Mouse (Mus musculus): ENCODE data around the gene Mrpl52. TPM values are rescaled to one million over a fixed set of nuclear protein-coding genes. Genes with fewer than 3 reads are reported as not detected.

The Mrpl52 gene
- polyA plus RNA-seq, 1 experiment from 2014 or later: 280 TPM

GRCm38 (mm10) chr14:54472671-54473070, 46.0 kb downstream of the Mrpl52 start:
- no peak overlapping the region for H3K4me2 ChIP-seq (ENCODE audit: low read depth, low read length)
- ATAC-seq (ENCODE audit: low read depth): no peak
- H3K36me3 ChIP-seq (ENCODE audit: control insufficient read depth, insufficient read depth, low read length): peaks cover 18% of the 10 kb centered on the region
- WGBS: 52% methylated on average over 5 of the region's 5 CpGs
- H3K9ac ChIP-seq (replicated peaks; ENCODE audit: low read depth, low read length): no peak overlapping the region
- peaks cover 15% of the 10 kb centered on the region for H3K4me1 ChIP-seq (ENCODE audit: control insufficient read depth, insufficient read depth, low read length)
- no peaks in the 10 kb centered on the region for H3K9me3 ChIP-seq (ENCODE audit: control insufficient read depth, low read length)
- no peaks in the 10 kb centered on the region for H3K27me3 ChIP-seq (ENCODE audit: control insufficient read depth, insufficient read depth, low read length)
- no peak overlapping the region for H3K27ac ChIP-seq (ENCODE audit: low read depth, low read length)
- H3K4me3 ChIP-seq (ENCODE audit: low read depth, low read length): no peak overlapping the region

GRCm38 (mm10) chr14:54474744-54475143, 48.0 kb downstream of the Mrpl52 start:
- Histone ChIP-seq H3K9me3 (ENCODE audit: control insufficient read depth, low read length) (no peaks in the 10 kb centered on the region), H3K36me3 (ENCODE audit: control insufficient read depth, insufficient read depth, low read length) (peaks cover 3% of the 10 kb centered on the region; the same call in 1 of the 2 replicates)
- WGBS: 74% methylated on average over 5 of the region's 5 CpGs

GRCm38 (mm10) chr14:54475941-54476844, 49.5 kb downstream of the Mrpl52 start, which contains the start of gene Rem2:
TSS of gene Rem2 (plus strand) at chr14:54476100.
- Histone ChIP-seq H3K27me3 (ENCODE audit: control insufficient read depth, insufficient read depth, low read length) (peaks cover 3% of the 10 kb centered on the region; the same call in 1 of the 2 replicates), H3K9ac (replicated peaks; ENCODE audit: low read depth, low read length) (peak within 1 kb of the TSS; percentile 81), H3K9me3 (ENCODE audit: control insufficient read depth, low read length) (no peaks in the 10 kb centered on the region), H3K27ac (ENCODE audit: low read depth, low read length) (peak within 1 kb of the TSS; percentile 86), H3K36me3 (ENCODE audit: control insufficient read depth, insufficient read depth, low read length) (no peaks in the 10 kb centered on the region), H3K4me2 (ENCODE audit: low read depth, low read length) (peak within 1 kb of the TSS; percentile 81), H3K4me3 (ENCODE audit: low read depth, low read length) (peak within 1 kb of the TSS; percentile 63), H3K4me1 (ENCODE audit: control insufficient read depth, insufficient read depth, low read length) (peaks cover 25% of the 10 kb centered on the region)
- ATAC-seq (ENCODE audit: low read depth): peak; percentile 89
- under 1% methylated on average over 23 of the region's 23 CpGs for WGBS

More at GRCm38 (mm10) chr14:54474744-54475143, 48.0 kb downstream of the Mrpl52 start:
- Histone ChIP-seq H3K27ac (ENCODE audit: low read depth, low read length) (no peak overlapping the region), H3K27me3 (ENCODE audit: control insufficient read depth, insufficient read depth, low read length) (peaks cover 3% of the 10 kb centered on the region; the same call in 1 of the 2 replicates), H3K4me1 (ENCODE audit: control insufficient read depth, insufficient read depth, low read length) (peaks cover 24% of the 10 kb centered on the region), H3K4me2 (ENCODE audit: low read depth, low read length) (no peak overlapping the region), H3K4me3 (ENCODE audit: low read depth, low read length) (no peak overlapping the region), H3K9ac (replicated peaks; ENCODE audit: low read depth, low read length) (no peak overlapping the region)
- no peak for ATAC-seq (ENCODE audit: low read depth)

DNA sequence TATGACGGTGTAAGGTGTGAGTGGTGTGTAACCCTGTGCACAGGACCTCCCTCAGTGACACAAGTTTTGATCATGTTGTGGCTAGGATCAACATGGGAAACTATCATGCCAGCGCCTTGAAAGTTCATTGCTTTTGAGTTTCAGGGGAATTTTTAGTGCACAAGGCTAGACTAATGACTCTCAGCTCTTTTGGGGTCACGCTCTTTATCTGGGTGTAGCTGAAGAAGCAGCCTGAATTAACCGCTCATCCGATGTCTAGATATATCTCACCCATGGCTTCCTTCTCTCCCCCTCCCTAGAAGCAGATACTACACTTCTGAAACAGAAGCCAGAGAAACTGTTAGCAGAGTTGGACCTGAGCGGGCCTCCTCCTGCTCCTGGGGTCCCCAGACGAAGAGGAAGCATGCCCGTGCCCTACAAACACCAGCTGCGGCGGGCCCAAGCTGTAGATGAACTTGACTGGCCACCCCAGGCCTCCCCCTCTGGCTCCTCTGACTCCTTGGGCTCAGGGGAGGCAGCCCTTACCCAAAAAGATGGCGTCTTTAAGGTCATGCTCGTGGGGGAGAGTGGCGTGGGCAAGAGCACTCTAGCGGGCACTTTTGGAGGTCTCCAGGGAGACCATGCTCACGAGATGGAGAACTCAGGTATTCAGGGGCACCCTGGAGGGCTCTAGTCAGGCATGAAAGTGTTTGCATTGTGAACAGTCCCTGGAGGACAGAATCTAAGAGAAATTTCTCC, 50.6 kb downstream of the Mrpl52 start:
- Histone ChIP-seq H3K36me3 (ENCODE audit: control insufficient read depth, insufficient read depth, low read length) (no peaks in the 10 kb centered on the region), H3K4me2 (ENCODE audit: low read depth, low read length) (peak overlapping the region; percentile 81), H3K4me1 (ENCODE audit: control insufficient read depth, insufficient read depth, low read length) (peaks cover 25% of the 10 kb centered on the region), H3K9ac (replicated peaks; ENCODE audit: low read depth, low read length) (peak overlapping the region; percentile 81), H3K4me3 (ENCODE audit: low read depth, low read length) (peak overlapping the region; percentile 63), H3K27ac (ENCODE audit: low read depth, low read length) (no peak overlapping the region), H3K27me3 (ENCODE audit: control insufficient read depth, insufficient read depth, low read length) (peaks cover 3% of the 10 kb centered on the region; the same call in 1 of the 2 replicates), H3K9me3 (ENCODE audit: control insufficient read depth, low read length) (no peaks in the 10 kb centered on the region)
- 64% methylated on average over 15 of the region's 15 CpGs for WGBS
- no peak for ATAC-seq (ENCODE audit: low read depth)

Other genes starting within 250 kb of the Mrpl52 start
- 401 and 423 TPM in 2 replicates for gene Dad1, start 172.8 kb upstream of the Mrpl52 start, polyA plus RNA-seq (2014; fragmentation: Nextera tagmentation; extraction: Ambion mirVana)
- gene Abhd4, start 172.7 kb upstream of the Mrpl52 start, polyA plus RNA-seq (2014; fragmentation: Nextera tagmentation; extraction: Ambion mirVana): 57.4 and 69.5 TPM in 2 replicates
- gene Olfr49, start 142.0 kb upstream of the Mrpl52 start, polyA plus RNA-seq (2014; fragmentation: Nextera tagmentation; extraction: Ambion mirVana): not detected in 2 replicates
- gene Oxa1l, start 66.1 kb upstream of the Mrpl52 start, polyA plus RNA-seq (2014; fragmentation: Nextera tagmentation; extraction: Ambion mirVana): 66.5 and 75.4 TPM in 2 replicates
- gene Slc7a7, start 9.1 kb upstream of the Mrpl52 start, polyA plus RNA-seq (2014; fragmentation: Nextera tagmentation; extraction: Ambion mirVana): 2.6 and 7.1 TPM in 2 replicates
- gene Mmp14, start 4.7 kb downstream of the Mrpl52 start, polyA plus RNA-seq (2014; fragmentation: Nextera tagmentation; extraction: Ambion mirVana): 24.7 and 49.0 TPM in 2 replicates
- gene Lrp10, start 37.2 kb downstream of the Mrpl52 start, polyA plus RNA-seq (2014; fragmentation: Nextera tagmentation; extraction: Ambion mirVana): 26.0 and 35.8 TPM in 2 replicates
- 42.1 and 42.8 TPM in 2 replicates for gene Rem2, start 49.2 kb downstream of the Mrpl52 start, polyA plus RNA-seq (2014; fragmentation: Nextera tagmentation; extraction: Ambion mirVana)
- gene Prmt5, start 90.6 kb downstream of the Mrpl52 start, polyA plus RNA-seq (2014; fragmentation: Nextera tagmentation; extraction: Ambion mirVana): 97.9 and 99.1 TPM in 2 replicates
- 22.0 and 23.0 TPM in 2 replicates for gene Haus4, start 127.7 kb downstream of the Mrpl52 start, polyA plus RNA-seq (2014; fragmentation: Nextera tagmentation; extraction: Ambion mirVana)
- gene Ajuba, start 150.6 kb downstream of the Mrpl52 start, polyA plus RNA-seq (2014; fragmentation: Nextera tagmentation; extraction: Ambion mirVana): 2.3 and 5.7 TPM in 2 replicates
- gene 4931414P19Rik, start 179.1 kb downstream of the Mrpl52 start, polyA plus RNA-seq (2014; fragmentation: Nextera tagmentation; extraction: Ambion mirVana): 4.6 and 5.0 TPM in 2 replicates
- gene Psmb5, start 191.1 kb downstream of the Mrpl52 start, polyA plus RNA-seq (2014; fragmentation: Nextera tagmentation; extraction: Ambion mirVana): 428 and 435 TPM in 2 replicates
- gene Psmb11, start 194.5 kb downstream of the Mrpl52 start, polyA plus RNA-seq (2014; fragmentation: Nextera tagmentation; extraction: Ambion mirVana): 0.05 and 0.26 TPM in 2 replicates
- gene Gm17606, start 214.0 kb downstream of the Mrpl52 start, polyA plus RNA-seq (2014; fragmentation: Nextera tagmentation; extraction: Ambion mirVana): not detected in 2 replicates
- gene Cdh24, start 214.5 kb downstream of the Mrpl52 start, polyA plus RNA-seq (2014; fragmentation: Nextera tagmentation; extraction: Ambion mirVana): 9.2 and 12.5 TPM in 2 replicates

Data from neural tube, embryonic 14.5 days (tissue).